Mouse (Mus musculus): ENCODE results near the gene S100a13. TPM values are rescaled to one million over a fixed set of nuclear protein-coding genes. Genes with fewer than 3 reads are reported as not detected.

The S100a13 gene
- polyA plus RNA-seq, 1 experiment from 2014 or later = 45.8 TPM

GRCm38 (mm10) chr3:90527291-90527873 lies 13.1 kb downstream of the S100a13 start:
- no peak overlapping the region for H3K9ac ChIP-seq (ENCODE audit: low read depth, low read length)
- no peaks in the 10 kb centered on the region for H3K9me3 ChIP-seq (ENCODE audit: control insufficient read depth, low read length)
- H3K27ac ChIP-seq (replicated peaks; ENCODE audit: low read depth, low read length) = no peak overlapping the region; the same call in 1 of the 2 replicates
- peak overlapping the region; percentile 13; the same call in 1 of the 2 replicates for H3K4me2 ChIP-seq (ENCODE audit: low read depth, low read length)
- 0 out of 2 replicates have a peak overlapping the region, but pooled peaks have one; percentile 12 for H3K4me3 ChIP-seq (ENCODE audit: low read depth, low read length)
- no peaks in the 10 kb centered on the region for H3K27me3 ChIP-seq (replicated peaks; ENCODE audit: control insufficient read depth, insufficient read depth, low read length)
- no peaks in the 10 kb centered on the region for H3K4me1 ChIP-seq (ENCODE audit: control insufficient read depth, insufficient read depth, low read length)
- WGBS = 85% methylated on average over 7 of the region's 7 CpGs
- H3K36me3 ChIP-seq (ENCODE audit: control insufficient read depth, insufficient read depth, low read length) = no peaks in the 10 kb centered on the region
- DNase-seq (ENCODE audit: low spot score) (no peak), ATAC-seq (ENCODE audit: low read depth) (no peak)

GRCm38 (mm10) chr3:90531713-90532112 lies 17.5 kb downstream of the S100a13 start:
- H3K27me3 ChIP-seq (replicated peaks; ENCODE audit: control insufficient read depth, insufficient read depth, low read length) = no peaks in the 10 kb centered on the region
- no peak for ATAC-seq (ENCODE audit: low read depth)
- no peak overlapping the region for H3K4me2 ChIP-seq (ENCODE audit: low read depth, low read length)
- no peaks in the 10 kb centered on the region for H3K4me1 ChIP-seq (ENCODE audit: control insufficient read depth, insufficient read depth, low read length)
- WGBS = 54% methylated on average over 5 of the region's 5 CpGs
- no peak overlapping the region for H3K9ac ChIP-seq (ENCODE audit: low read depth, low read length)
- no peak overlapping the region for H3K4me3 ChIP-seq (ENCODE audit: low read depth, low read length)
- DNase-seq (ENCODE audit: low spot score) = peak; percentile 39
- no peaks in the 10 kb centered on the region for H3K36me3 ChIP-seq (ENCODE audit: control insufficient read depth, insufficient read depth, low read length)
- H3K9me3 ChIP-seq (ENCODE audit: control insufficient read depth, low read length) = no peaks in the 10 kb centered on the region
- no peak overlapping the region for H3K27ac ChIP-seq (replicated peaks; ENCODE audit: low read depth, low read length)

GRCm38 (mm10) chr3:90535446-90535845 lies 21.2 kb downstream of the S100a13 start:
- Histone ChIP-seq H3K4me1 (ENCODE audit: control insufficient read depth, insufficient read depth, low read length) (no peaks in the 10 kb centered on the region), H3K36me3 (ENCODE audit: control insufficient read depth, insufficient read depth, low read length) (no peaks in the 10 kb centered on the region), H3K9me3 (ENCODE audit: control insufficient read depth, low read length) (no peaks in the 10 kb centered on the region), H3K4me3 (ENCODE audit: low read depth, low read length) (no peak overlapping the region), H3K9ac (ENCODE audit: low read depth, low read length) (no peak overlapping the region), H3K4me2 (ENCODE audit: low read depth, low read length) (no peak overlapping the region), H3K27me3 (replicated peaks; ENCODE audit: control insufficient read depth, insufficient read depth, low read length) (no peaks in the 10 kb centered on the region), H3K27ac (replicated peaks; ENCODE audit: low read depth, low read length) (no peak overlapping the region)
- no peak for ATAC-seq (ENCODE audit: low read depth)
- 66% methylated on average over 1 of the region's 1 CpGs for WGBS
- no peak for DNase-seq (ENCODE audit: low spot score)

- Histone ChIP-seq H3K4me2 (ENCODE audit: low read depth, low read length) (peak within 1 kb of the TSS; percentile 39), H3K27me3 (replicated peaks; ENCODE audit: control insufficient read depth, insufficient read depth, low read length) (no peaks in the 10 kb centered on the region), H3K4me1 (ENCODE audit: control insufficient read depth, insufficient read depth, low read length) (peaks cover 3% of the 10 kb centered on the region; the same call in 1 of the 2 replicates), H3K4me3 (ENCODE audit: low read depth, low read length) (peak within 1 kb of the TSS; percentile 14; the same call in 1 of the 2 replicates), H3K9ac (ENCODE audit: low read depth, low read length) (peak within 1 kb of the TSS; percentile 39; the same call in 1 of the 2 replicates), H3K27ac (replicated peaks; ENCODE audit: low read depth, low read length) (peak within 1 kb of the TSS; percentile 57), H3K36me3 (ENCODE audit: control insufficient read depth, insufficient read depth, low read length) (no peaks in the 10 kb centered on the region), H3K9me3 (ENCODE audit: control insufficient read depth, low read length) (no peaks in the 10 kb centered on the region)
- DNase-seq (ENCODE audit: low spot score) (peak; percentile 77), ATAC-seq (ENCODE audit: low read depth) (peak; percentile 85; the same call in 1 of the 2 replicates)
- WGBS = 33% methylated on average over 10 of the region's 10 CpGs
Observed at GRCm38 (mm10) chr3:90537141-90537904, 23.1 kb downstream of the S100a13 start, which contains the start of gene S100a16. Gene S100a16 (plus strand): TSS chr3:90537254.

GRCm38 (mm10) chr3:90537905-90538296 lies 23.7 kb downstream of the S100a13 start:
- DNase-seq (ENCODE audit: low spot score) = peak; percentile 43
- H3K36me3 ChIP-seq (ENCODE audit: control insufficient read depth, insufficient read depth, low read length) = no peaks in the 10 kb centered on the region
- peak; percentile 34; the same call in 1 of the 2 replicates for ATAC-seq (ENCODE audit: low read depth)
- 0 out of 2 replicates have a peak overlapping the region, but pooled peaks have one; percentile 39 for H3K9ac ChIP-seq (ENCODE audit: low read depth, low read length)
- H3K9me3 ChIP-seq (ENCODE audit: control insufficient read depth, low read length) = no peaks in the 10 kb centered on the region
- H3K4me2 ChIP-seq (ENCODE audit: low read depth, low read length) = peak overlapping the region; percentile 39
- peaks cover 3% of the 10 kb centered on the region; the same call in 1 of the 2 replicates for H3K4me1 ChIP-seq (ENCODE audit: control insufficient read depth, insufficient read depth, low read length)
- no peaks in the 10 kb centered on the region for H3K27me3 ChIP-seq (replicated peaks; ENCODE audit: control insufficient read depth, insufficient read depth, low read length)
- peak overlapping the region; percentile 57 for H3K27ac ChIP-seq (replicated peaks; ENCODE audit: low read depth, low read length)
- peak overlapping the region; percentile 14; the same call in 1 of the 2 replicates for H3K4me3 ChIP-seq (ENCODE audit: low read depth, low read length)
- WGBS = 78% methylated on average over 5 of the region's 5 CpGs

GRCm38 (mm10) chr3:90540904-90541303 lies 26.7 kb downstream of the S100a13 start:
- ATAC-seq (ENCODE audit: low read depth) = peak; percentile 11; the same call in 1 of the 2 replicates
- no peaks in the 10 kb centered on the region for H3K27me3 ChIP-seq (replicated peaks; ENCODE audit: control insufficient read depth, insufficient read depth, low read length)
- H3K27ac ChIP-seq (replicated peaks; ENCODE audit: low read depth, low read length) = peak overlapping the region; percentile 16
- peak overlapping the region; percentile 50; the same call in 1 of the 2 replicates for H3K9ac ChIP-seq (ENCODE audit: low read depth, low read length)
- WGBS = 47% methylated on average over 4 of the region's 4 CpGs
- H3K4me1 ChIP-seq (ENCODE audit: control insufficient read depth, insufficient read depth, low read length) = peaks cover 3% of the 10 kb centered on the region; the same call in 1 of the 2 replicates
- no peaks in the 10 kb centered on the region for H3K36me3 ChIP-seq (ENCODE audit: control insufficient read depth, insufficient read depth, low read length)
- H3K9me3 ChIP-seq (ENCODE audit: control insufficient read depth, low read length) = no peaks in the 10 kb centered on the region
- H3K4me3 ChIP-seq (ENCODE audit: low read depth, low read length) = no peak overlapping the region
- no peak overlapping the region for H3K4me2 ChIP-seq (ENCODE audit: low read depth, low read length)
- DNase-seq (ENCODE audit: low spot score) = peak; percentile 41

GRCm38 (mm10) chr3:90549676-90550420 lies 35.6 kb downstream of the S100a13 start:
- 55% methylated on average over 5 of the region's 5 CpGs for WGBS

GRCm38 (mm10) chr3:90550421-90550790 lies 36.2 kb downstream of the S100a13 start:
- H3K9ac ChIP-seq (ENCODE audit: low read depth, low read length) = no peak overlapping the region
- H3K36me3 ChIP-seq (ENCODE audit: control insufficient read depth, insufficient read depth, low read length) = no peaks in the 10 kb centered on the region
- H3K27ac ChIP-seq (replicated peaks; ENCODE audit: low read depth, low read length) = no peak overlapping the region
- DNase-seq (ENCODE audit: low spot score) (no peak), ATAC-seq (ENCODE audit: low read depth) (no peak)
- 84% methylated on average over 2 of the region's 2 CpGs for WGBS
- H3K4me1 ChIP-seq (ENCODE audit: control insufficient read depth, insufficient read depth, low read length) = no peaks in the 10 kb centered on the region
- H3K4me3 ChIP-seq (ENCODE audit: low read depth, low read length) = no peak overlapping the region
- no peaks in the 10 kb centered on the region for H3K9me3 ChIP-seq (ENCODE audit: control insufficient read depth, low read length)
- H3K27me3 ChIP-seq (replicated peaks; ENCODE audit: control insufficient read depth, insufficient read depth, low read length) = no peaks in the 10 kb centered on the region
- no peak overlapping the region for H3K4me2 ChIP-seq (ENCODE audit: low read depth, low read length)

More at GRCm38 (mm10) chr3:90549676-90550420, 35.6 kb downstream of the S100a13 start:
- no peak for ATAC-seq (ENCODE audit: low read depth)
- Histone ChIP-seq H3K9ac (ENCODE audit: low read depth, low read length) (no peak overlapping the region), H3K4me1 (ENCODE audit: control insufficient read depth, insufficient read depth, low read length) (no peaks in the 10 kb centered on the region), H3K36me3 (ENCODE audit: control insufficient read depth, insufficient read depth, low read length) (no peaks in the 10 kb centered on the region), H3K4me2 (ENCODE audit: low read depth, low read length) (no peak overlapping the region), H3K27ac (replicated peaks; ENCODE audit: low read depth, low read length) (no peak overlapping the region), H3K27me3 (replicated peaks; ENCODE audit: control insufficient read depth, insufficient read depth, low read length) (no peaks in the 10 kb centered on the region), H3K4me3 (ENCODE audit: low read depth, low read length) (no peak overlapping the region), H3K9me3 (ENCODE audit: control insufficient read depth, low read length) (no peaks in the 10 kb centered on the region)
- peak; percentile 53 for DNase-seq (ENCODE audit: low spot score)

Measured in embryonic facial prominence, embryonic 14.5 days (tissue).